Mouse (Mus musculus) hindbrain, embryonic 13.5 days (tissue): ENCODE measurements around the gene Bhlhe40. TPM values are rescaled to one million over a fixed set of nuclear protein-coding genes. Genes with fewer than 3 reads are reported as not detected.

Source experiments
- ATAC-seq: fragments of 200-750 bp; cut with Nextera tagmentation; 2 replicates; pipeline ENCODE4 v1.8.0; 2017; ENCODE audit warnings: moderate TSS enrichment; ENCODE audit not compliant: low FRiP score
- H3K27ac ChIP-seq: fragments of 300-500 bp; sonication (generic); 2 replicates; pipeline ENCODE4 v1.5.1; 2015; ENCODE audit warnings: inconsistent platforms, mild to moderate bottlenecking, moderate library complexity
- H3K27me3 ChIP-seq: fragments of 300-500 bp; sonication (generic); 2 replicates; pipeline ENCODE4 v1.6.1; 2015; ENCODE audit warnings: mild to moderate bottlenecking, inconsistent platforms
- H3K36me3 ChIP-seq: fragments of 300-500 bp; sonication (generic); 2 replicates; pipeline ENCODE4 v1.6.1; 2015; ENCODE audit warnings: mild to moderate bottlenecking, inconsistent platforms
- H3K4me1 ChIP-seq: fragments of 300-500 bp; sonication (generic); replicated peaks from 2 replicates; pipeline ENCODE4 v1.6.1; 2015; ENCODE audit warnings: inconsistent platforms
- H3K4me2 ChIP-seq: fragments of 300-500 bp; sonication (generic); 2 replicates; pipeline ENCODE4 v1.6.1; 2015; ENCODE audit warnings: inconsistent platforms, mild to moderate bottlenecking, moderate library complexity
- H3K4me3 ChIP-seq: fragments of 300-500 bp; sonication (generic); 2 replicates; pipeline ENCODE4 v1.5.1; 2015; ENCODE audit warnings: mild to moderate bottlenecking, inconsistent platforms
- H3K9ac ChIP-seq: fragments of 300-500 bp; sonication (generic); 2 replicates; pipeline ENCODE4 v1.6.1; 2015; ENCODE audit warnings: mild to moderate bottlenecking, inconsistent platforms
- H3K9me3 ChIP-seq: fragments of 300-500 bp; sonication (generic); 2 replicates; pipeline ENCODE4 v1.6.1; 2016; ENCODE audit warnings: inconsistent platforms
- WGBS: fragments of 180-500 bp; shearing (Covaris S2); methylation state at CpG from one replicate; pipeline ENCODE4 v1.1.7; 2015; 5-methylcytosine and 5-hydroxymethylcytosine counted together
- polyA plus RNA-seq: library from polyadenylated mRNA; unstranded; fragments of >200 nt; fragmentation: Nextera tagmentation; extraction: Ambion mirVana; gene quantifications from 2 replicates; pipeline ENCODE4 v1.2.1, GENCODE M21; 2015

Bhlhe40 gene
- polyA plus RNA-seq, 1 experiment from 2014 or later = 3.0 TPM

- 48% methylated on average over 2 of the region's 2 CpGs for WGBS
- Histone ChIP-seq H3K9me3 (no peaks in the 10 kb centered on the region), H3K4me3 (no peak overlapping the region), H3K9ac (no peak overlapping the region), H3K4me1 (peaks cover 11% of the 10 kb centered on the region), H3K4me2 (no peak overlapping the region), H3K27me3 (peaks cover 12% of the 10 kb centered on the region), H3K36me3 (no peaks in the 10 kb centered on the region), H3K27ac (no peak overlapping the region)
- ATAC-seq = no peak
These were observed 4.6 kb upstream of the Bhlhe40 start for GRCm38 (mm10) chr6:108655861-108656260.

GRCm38 (mm10) chr6:108658051-108658415 lies 2.4 kb upstream of the Bhlhe40 start:
- peaks cover 27% of the 10 kb centered on the region for H3K27me3 ChIP-seq
- ATAC-seq = no peak
- 65% methylated on average over 3 of the region's 3 CpGs for WGBS
- H3K27ac ChIP-seq = no peak overlapping the region
- H3K4me2 ChIP-seq = peak overlapping the region; percentile 95
- H3K4me3 ChIP-seq = no peak overlapping the region
- H3K9ac ChIP-seq = no peak overlapping the region
- H3K9me3 ChIP-seq = no peaks in the 10 kb centered on the region
- H3K4me1 ChIP-seq = peaks cover 23% of the 10 kb centered on the region
- no peaks in the 10 kb centered on the region for H3K36me3 ChIP-seq

GRCm38 (mm10) chr6:108658416-108659201 lies 1.8 kb upstream of the Bhlhe40 start:
- Histone ChIP-seq H3K36me3 (no peaks in the 10 kb centered on the region), H3K4me2 (peak overlapping the region; percentile 95), H3K9ac (peak overlapping the region; percentile 79), H3K4me1 (peaks cover 25% of the 10 kb centered on the region), H3K27ac (peak overlapping the region; percentile 89), H3K27me3 (peaks cover 27% of the 10 kb centered on the region), H3K9me3 (no peaks in the 10 kb centered on the region), H3K4me3 (peak overlapping the region; percentile 63)
- 3% methylated on average over 31 of the region's 31 CpGs for WGBS
- ATAC-seq = peak; percentile 8

- Histone ChIP-seq H3K4me1 (peaks cover 25% of the 10 kb centered on the region), H3K4me3 (peak overlapping the region; percentile 63), H3K9me3 (no peaks in the 10 kb centered on the region), H3K9ac (peak overlapping the region; percentile 79), H3K27ac (peak overlapping the region; percentile 89), H3K36me3 (no peaks in the 10 kb centered on the region), H3K27me3 (peaks cover 27% of the 10 kb centered on the region), H3K4me2 (peak overlapping the region; percentile 95)
- WGBS = under 1% methylated on average over 41 of the region's 42 CpGs
- ATAC-seq = peak; percentile 85
These were observed 1.2 kb upstream of the Bhlhe40 start for GRCm38 (mm10) chr6:108659221-108659725.

- peak overlapping the region; percentile 63 for H3K4me3 ChIP-seq
- H3K4me2 ChIP-seq = peak overlapping the region; percentile 95
- no peaks in the 10 kb centered on the region for H3K9me3 ChIP-seq
- peaks cover 25% of the 10 kb centered on the region for H3K4me1 ChIP-seq
- H3K36me3 ChIP-seq = no peaks in the 10 kb centered on the region
- 0% methylated on average over 10 of the region's 35 CpGs for WGBS
- peak; percentile 83 for ATAC-seq
- H3K9ac ChIP-seq = peak overlapping the region; percentile 79
- peak overlapping the region; percentile 89 for H3K27ac ChIP-seq
- peaks cover 32% of the 10 kb centered on the region for H3K27me3 ChIP-seq
These were observed 663 bp upstream of the Bhlhe40 start for GRCm38 (mm10) chr6:108659726-108660205.

GRCm38 (mm10) chr6:108660878-108661389 lies 505 bp downstream of the Bhlhe40 start:
- peak; percentile 14 for ATAC-seq
- WGBS = 2% methylated on average over 18 of the region's 18 CpGs
- Histone ChIP-seq H3K27ac (peak overlapping the region; percentile 89), H3K36me3 (no peaks in the 10 kb centered on the region), H3K9me3 (no peaks in the 10 kb centered on the region), H3K9ac (peak overlapping the region; percentile 65), H3K4me2 (peak overlapping the region; percentile 95), H3K4me3 (peak overlapping the region; percentile 63), H3K4me1 (peaks cover 25% of the 10 kb centered on the region), H3K27me3 (peaks cover 42% of the 10 kb centered on the region)

- Histone ChIP-seq H3K9ac (peak overlapping the region; percentile 65), H3K27ac (no peak overlapping the region)
- ATAC-seq = no peak
These were observed 983 bp downstream of the Bhlhe40 start for GRCm38 (mm10) chr6:108661412-108661811.

GRCm38 (mm10) chr6:108661890-108662289 lies 1.5 kb downstream of the Bhlhe40 start:
- Histone ChIP-seq H3K36me3 (no peaks in the 10 kb centered on the region), H3K9me3 (no peaks in the 10 kb centered on the region), H3K9ac (no peak overlapping the region), H3K4me3 (peak overlapping the region; percentile 63; the same call in 1 of the 2 replicates), H3K27me3 (peaks cover 44% of the 10 kb centered on the region), H3K4me2 (peak overlapping the region; percentile 95), H3K27ac (no peak overlapping the region), H3K4me1 (peaks cover 25% of the 10 kb centered on the region)
- ATAC-seq = no peak
- 54% methylated on average over 6 of the region's 6 CpGs for WGBS

More at GRCm38 (mm10) chr6:108661412-108661811, 983 bp downstream of the Bhlhe40 start:
- no peaks in the 10 kb centered on the region for H3K9me3 ChIP-seq
- H3K36me3 ChIP-seq = no peaks in the 10 kb centered on the region
- WGBS = under 1% methylated on average over 17 of the region's 17 CpGs
- H3K4me3 ChIP-seq = peak overlapping the region; percentile 63
- peaks cover 25% of the 10 kb centered on the region for H3K4me1 ChIP-seq
- H3K27me3 ChIP-seq = peaks cover 44% of the 10 kb centered on the region
- peak overlapping the region; percentile 95 for H3K4me2 ChIP-seq

GRCm38 (mm10) chr6:108662314-108663240 lies 2.1 kb downstream of the Bhlhe40 start:
- WGBS = 65% methylated on average over 15 of the region's 15 CpGs
- Histone ChIP-seq H3K9ac (no peak overlapping the region), H3K36me3 (no peaks in the 10 kb centered on the region), H3K4me1 (peaks cover 27% of the 10 kb centered on the region), H3K27me3 (peaks cover 45% of the 10 kb centered on the region), H3K9me3 (no peaks in the 10 kb centered on the region), H3K4me2 (peak overlapping the region; percentile 29), H3K27ac (no peak overlapping the region), H3K4me3 (no peak overlapping the region)
- no peak for ATAC-seq

GRCm38 (mm10) chr6:108663241-108664194 lies 3.1 kb downstream of the Bhlhe40 start:
- H3K27ac ChIP-seq = no peak overlapping the region
- no peaks in the 10 kb centered on the region for H3K9me3 ChIP-seq
- no peaks in the 10 kb centered on the region for H3K36me3 ChIP-seq
- H3K4me3 ChIP-seq = no peak overlapping the region
- no peak for ATAC-seq
- H3K4me2 ChIP-seq = peak overlapping the region; percentile 29
- no peak overlapping the region for H3K9ac ChIP-seq
- 89% methylated on average over 8 of the region's 8 CpGs for WGBS
- H3K27me3 ChIP-seq = peaks cover 42% of the 10 kb centered on the region
- H3K4me1 ChIP-seq = peaks cover 33% of the 10 kb centered on the region

- no peak overlapping the region for H3K9ac ChIP-seq
- H3K9me3 ChIP-seq = no peaks in the 10 kb centered on the region
- no peak overlapping the region for H3K27ac ChIP-seq
- WGBS = 86% methylated on average over 24 of the region's 24 CpGs
- no peaks in the 10 kb centered on the region for H3K36me3 ChIP-seq
- H3K27me3 ChIP-seq = peaks cover 43% of the 10 kb centered on the region
- no peak overlapping the region for H3K4me3 ChIP-seq
- H3K4me1 ChIP-seq = peaks cover 34% of the 10 kb centered on the region
- ATAC-seq = no peak
- no peak overlapping the region for H3K4me2 ChIP-seq
These were observed 4.2 kb downstream of the Bhlhe40 start for GRCm38 (mm10) chr6:108664533-108665150.
